Mouse (Mus musculus) 416B (cell line): ENCODE results near the gene Ccdc120.
"Not testable (repeated sequence)": the region's sequence is repeated elsewhere in the genome, so short reads cannot be mapped to it uniquely, and the experiment has no call there.

Experiments used
- DNase-seq: peaks from one replicate; pipeline ENCODE4 v3.0.0; 2011; ENCODE audit warnings: low read depth

Gene Ccdc120

GRCm38 (mm10) chrX:7753627-7754026, 2.9 kb upstream of the Ccdc120 start:
- peak; percentile 50 for DNase-seq

GRCm38 (mm10) chrX:7745429-7745828, 5.3 kb downstream of the Ccdc120 start:
- DNase-seq: no peak

GRCm38 (mm10) chrX:7744940-7745339, 5.8 kb downstream of the Ccdc120 start:
- no peak for DNase-seq

- no peak for DNase-seq
Measured at GRCm38 (mm10) chrX:7743470-7743869, 7.2 kb downstream of the Ccdc120 start.

GRCm38 (mm10) chrX:7741103-7741502, 9.6 kb downstream of the Ccdc120 start:
- DNase-seq: no peak

- no peak for DNase-seq
Measured at GRCm38 (mm10) chrX:7740082-7740819, 10.5 kb downstream of the Ccdc120 start.

GRCm38 (mm10) chrX:7739336-7740081, 11.2 kb downstream of the Ccdc120 start:
- no peak for DNase-seq

GRCm38 (mm10) chrX:7733571-7734156, 17.0 kb downstream of the Ccdc120 start:
- DNase-seq: peak; percentile 24

GRCm38 (mm10) chrX:7728922-7729265, 21.8 kb downstream of the Ccdc120 start:
- no peak for DNase-seq

- DNase-seq: peak; percentile 92
Measured at GRCm38 (mm10) chrX:7728215-7728921, 22.3 kb downstream of the Ccdc120 start, which contains the start of gene Praf2. Gene Praf2, plus strand, starts transcription at chrX:7728439.

GRCm38 (mm10) chrX:7727176-7727575, 23.5 kb downstream of the Ccdc120 start:
- peak; percentile 21 for DNase-seq

- no peak for DNase-seq
Measured at GRCm38 (mm10) chrX:7725841-7726240, 24.9 kb downstream of the Ccdc120 start.

GRCm38 (mm10) chrX:7724135-7724534, 26.6 kb downstream of the Ccdc120 start:
- no peak for DNase-seq

- peak; percentile 60 for DNase-seq
Measured at GRCm38 (mm10) chrX:7722691-7723090, 28.0 kb downstream of the Ccdc120 start.

GRCm38 (mm10) chrX:7722282-7722611, 28.5 kb downstream of the Ccdc120 start:
- no peak for DNase-seq

- peak; percentile 93 for DNase-seq
Measured at GRCm38 (mm10) chrX:7721514-7722281, 29.0 kb downstream of the Ccdc120 start, which contains the start of gene Gm45208. Gene Gm45208, plus strand, starts transcription at chrX:7722245.

GRCm38 (mm10) chrX:7716058-7716457, 34.6 kb downstream of the Ccdc120 start:
- DNase-seq: peak; percentile 56

- peak; percentile 97 for DNase-seq
Measured at GRCm38 (mm10) chrX:7714135-7714899, 36.4 kb downstream of the Ccdc120 start, which contains the start of gene Wdr45. Gene Wdr45, plus strand, starts transcription at chrX:7714333.

GRCm38 (mm10) chrX:7713764-7714134, 37.0 kb downstream of the Ccdc120 start:
- not testable (repeated sequence) for DNase-seq

GRCm38 (mm10) chrX:7696954-7697381, 53.7 kb downstream of the Ccdc120 start, which contains the start of gene Gpkow:
Gene Gpkow, plus strand, starts transcription at chrX:7697131.
- peak; percentile 94 for DNase-seq

- DNase-seq: no peak
Measured at GRCm38 (mm10) chrX:7696520-7696919, 54.2 kb downstream of the Ccdc120 start.
